Mouse (Mus musculus) stomach, embryonic 14.5 days (tissue): ENCODE measurements around the gene Ipo13. TPM values are rescaled to one million over a fixed set of nuclear protein-coding genes. Genes with fewer than 3 reads are reported as not detected.
A peak's percentile ranks its signal among the peaks of the same experiment; 100 is the strongest.

Source experiments
- ATAC-seq: fragments of 200-750 bp; cut with Nextera tagmentation; 2 replicates; pipeline ENCODE4 v1.8.0; 2017; ENCODE audit warnings: low read depth, moderate TSS enrichment; ENCODE audit not compliant: insufficient number of reproducible peaks, insufficient read depth, low FRiP score
- H3K27ac ChIP-seq: fragments of 300-500 bp; sonication (generic); 2 replicates; pipeline ENCODE4 v1.5.1; 2014; ENCODE audit warnings: mild to moderate bottlenecking, low read length, moderate library complexity, mixed read lengths
- H3K27me3 ChIP-seq: fragments of 300-500 bp; sonication (generic); 2 replicates; pipeline ENCODE4 v1.6.1; 2014; ENCODE audit warnings: low read length, control low read depth, mixed read lengths; ENCODE audit not compliant: control insufficient read depth, insufficient read depth
- H3K36me3 ChIP-seq: fragments of 300-500 bp; sonication (generic); 2 replicates; pipeline ENCODE4 v1.6.1; 2014; ENCODE audit warnings: mild to moderate bottlenecking, control low read depth, low read length, moderate library complexity, mixed read lengths; ENCODE audit not compliant: control insufficient read depth, insufficient read depth
- H3K4me1 ChIP-seq: fragments of 300-500 bp; sonication (generic); 2 replicates; pipeline ENCODE4 v1.6.1; 2014; ENCODE audit warnings: low read length, control low read depth, mixed read lengths; ENCODE audit not compliant: control insufficient read depth, insufficient read depth
- H3K4me2 ChIP-seq: fragments of 300-500 bp; sonication (generic); replicated peaks from 2 replicates; pipeline ENCODE4 v1.6.1; 2014; ENCODE audit warnings: low read depth, low read length, control low read depth
- H3K4me3 ChIP-seq: fragments of 300-500 bp; sonication (generic); 2 replicates; pipeline ENCODE4 v1.5.1; 2014; ENCODE audit warnings: low read depth, low read length, control low read depth
- H3K9ac ChIP-seq: fragments of 300-500 bp; sonication (generic); replicated peaks from 2 replicates; pipeline ENCODE4 v1.6.1; 2014; ENCODE audit warnings: low read depth, mild to moderate bottlenecking, control low read depth, low read length, moderate library complexity, mixed read lengths
- H3K9me3 ChIP-seq: fragments of 300-500 bp; sonication (generic); 2 replicates; pipeline ENCODE4 v1.6.1; 2016; ENCODE audit warnings: low read depth, low read length, control low read depth; ENCODE audit not compliant: control insufficient read depth
- WGBS: fragments of 180-500 bp; shearing (Covaris S2); extraction: QIAGEN DNeasy Blood & Tissue Kit; methylation state at CpG from one replicate; pipeline ENCODE4 v1.1.7; 2014; 5-methylcytosine and 5-hydroxymethylcytosine counted together
- polyA plus RNA-seq: library from polyadenylated mRNA; unstranded; fragments of >200 nt; fragmentation: Nextera tagmentation; extraction: Ambion mirVana; gene quantifications from 2 replicates; pipeline ENCODE4 v1.2.1, GENCODE M21; 2014

The Ipo13 gene
- polyA plus RNA-seq, 1 experiment from 2014 or later, result 39.8 TPM

GRCm38 (mm10) chr4:117893376-117893775, 21.4 kb downstream of the Ipo13 start:
- 16% methylated on average over 9 of the region's 9 CpGs for WGBS
- Histone ChIP-seq H3K9me3 (no peaks in the 10 kb centered on the region), H3K27me3 (no peaks in the 10 kb centered on the region), H3K9ac (no peak overlapping the region), H3K4me2 (no peak overlapping the region), H3K4me1 (0 out of 2 replicates have a peak, but pooled peaks cover 7% of the 10 kb centered on the region), H3K4me3 (no peak overlapping the region), H3K36me3 (peaks cover 25% of the 10 kb centered on the region), H3K27ac (no peak overlapping the region)
- no peak for ATAC-seq

GRCm38 (mm10) chr4:117891738-117892161, 23.0 kb downstream of the Ipo13 start, which contains the start of gene Dph2:
Dph2 (minus strand) TSS chr4:117892032.
- WGBS, result under 1% methylated on average over 21 of the region's 21 CpGs

GRCm38 (mm10) chr4:117890750-117891149, 24.0 kb downstream of the Ipo13 start:
- no peak overlapping the region for H3K27ac ChIP-seq
- H3K4me1 ChIP-seq, result peaks cover 11% of the 10 kb centered on the region; the same call in 1 of the 2 replicates
- ATAC-seq, result no peak
- no peak overlapping the region for H3K9ac ChIP-seq
- no peaks in the 10 kb centered on the region for H3K27me3 ChIP-seq
- peak overlapping the region; percentile 76; the same call in 1 of the 2 replicates for H3K4me3 ChIP-seq
- peak overlapping the region; percentile 88; the same call in 1 of the 2 replicates for H3K4me2 ChIP-seq
- H3K36me3 ChIP-seq, result peaks cover 13% of the 10 kb centered on the region
- no peaks in the 10 kb centered on the region for H3K9me3 ChIP-seq
- WGBS, result 91% methylated on average over 8 of the region's 8 CpGs

More at GRCm38 (mm10) chr4:117891738-117892161, 23.0 kb downstream of the Ipo13 start, which contains the start of gene Dph2:
- no peaks in the 10 kb centered on the region for H3K27me3 ChIP-seq
- H3K4me2 ChIP-seq, result peak within 1 kb of the TSS; percentile 88
- no peak within 1 kb of the TSS for H3K27ac ChIP-seq
- no peaks in the 10 kb centered on the region for H3K9me3 ChIP-seq
- H3K4me3 ChIP-seq, result peak within 1 kb of the TSS; percentile 76
- peak; percentile 86 for ATAC-seq
- H3K36me3 ChIP-seq, result peaks cover 13% of the 10 kb centered on the region
- H3K9ac ChIP-seq, result peak within 1 kb of the TSS; percentile 40; the same call in 1 of the 2 replicates
- 0 out of 2 replicates have a peak, but pooled peaks cover 7% of the 10 kb centered on the region for H3K4me1 ChIP-seq

GRCm38 (mm10) chr4:117890031-117890430, 24.8 kb downstream of the Ipo13 start:
- Histone ChIP-seq H3K27ac (no peak overlapping the region), H3K27me3 (no peaks in the 10 kb centered on the region), H3K36me3 (peaks cover 16% of the 10 kb centered on the region), H3K9me3 (no peaks in the 10 kb centered on the region), H3K4me1 (peaks cover 11% of the 10 kb centered on the region; the same call in 1 of the 2 replicates), H3K9ac (no peak overlapping the region), H3K4me2 (no peak overlapping the region), H3K4me3 (no peak overlapping the region)
- WGBS, result 94% methylated on average over 14 of the region's 14 CpGs
- no peak for ATAC-seq

GRCm38 (mm10) chr4:117889471-117889870, 25.3 kb downstream of the Ipo13 start:
- Histone ChIP-seq H3K4me2 (no peak overlapping the region), H3K36me3 (peaks cover 17% of the 10 kb centered on the region), H3K4me1 (peaks cover 11% of the 10 kb centered on the region; the same call in 1 of the 2 replicates), H3K27ac (no peak overlapping the region), H3K27me3 (no peaks in the 10 kb centered on the region), H3K9ac (no peak overlapping the region), H3K4me3 (no peak overlapping the region), H3K9me3 (no peaks in the 10 kb centered on the region)
- WGBS, result 91% methylated on average over 15 of the region's 15 CpGs
- ATAC-seq, result no peak

- Histone ChIP-seq H3K4me1 (peaks cover 17% of the 10 kb centered on the region), H3K9ac (no peak overlapping the region), H3K27me3 (no peaks in the 10 kb centered on the region), H3K4me2 (peak overlapping the region; percentile 67), H3K27ac (no peak overlapping the region), H3K36me3 (peaks cover 13% of the 10 kb centered on the region; the same call in 1 of the 2 replicates), H3K9me3 (no peaks in the 10 kb centered on the region), H3K4me3 (no peak overlapping the region; the same call in 1 of the 2 replicates)
- WGBS, result 69% methylated on average over 2 of the region's 2 CpGs
- ATAC-seq, result no peak
Observed at GRCm38 (mm10) chr4:117887920-117888319, 26.9 kb downstream of the Ipo13 start.

GRCm38 (mm10) chr4:117887133-117887532, 27.7 kb downstream of the Ipo13 start, which contains the start of gene Atp6v0b:
Atp6v0b (minus strand) TSS chr4:117887333.
- H3K36me3 ChIP-seq, result peaks cover 13% of the 10 kb centered on the region; the same call in 1 of the 2 replicates
- H3K9me3 ChIP-seq, result no peaks in the 10 kb centered on the region
- WGBS, result under 1% methylated on average over 37 of the region's 37 CpGs
- H3K4me2 ChIP-seq, result peak within 1 kb of the TSS; percentile 67
- peak within 1 kb of the TSS; percentile 94 for H3K4me3 ChIP-seq
- H3K4me1 ChIP-seq, result peaks cover 18% of the 10 kb centered on the region
- no peaks in the 10 kb centered on the region for H3K27me3 ChIP-seq
- peak; percentile 90 for ATAC-seq
- H3K27ac ChIP-seq, result no peak within 1 kb of the TSS
- H3K9ac ChIP-seq, result peak within 1 kb of the TSS; percentile 81

GRCm38 (mm10) chr4:117886644-117887043, 28.2 kb downstream of the Ipo13 start:
- no peaks in the 10 kb centered on the region for H3K27me3 ChIP-seq
- H3K4me1 ChIP-seq, result peaks cover 21% of the 10 kb centered on the region
- 2% methylated on average over 24 of the region's 24 CpGs for WGBS
- H3K4me3 ChIP-seq, result peak overlapping the region; percentile 94
- no peaks in the 10 kb centered on the region for H3K9me3 ChIP-seq
- peaks cover 13% of the 10 kb centered on the region; the same call in 1 of the 2 replicates for H3K36me3 ChIP-seq
- H3K27ac ChIP-seq, result no peak overlapping the region
- H3K4me2 ChIP-seq, result peak overlapping the region; percentile 67
- no peak for ATAC-seq
- H3K9ac ChIP-seq, result peak overlapping the region; percentile 81
